Mouse (Mus musculus) embryo, embryonic 11 days (tissue): ENCODE measurements around the gene Gpr180.
"Not testable (repeated sequence)": the region's sequence is repeated elsewhere in the genome, so short reads cannot be mapped to it uniquely, and the experiment has no call there.

Experiments used
- DNase-seq: peaks from one replicate; pipeline ENCODE4 v3.0.0-alpha.2; 2015

Gpr180 gene

GRCm38 (mm10) chr14:118156056-118156455, 19.1 kb downstream of the Gpr180 start:
- not testable (repeated sequence) for DNase-seq

- DNase-seq = no peak
These were observed 19.8 kb downstream of the Gpr180 start for GRCm38 (mm10) chr14:118156740-118157139.

GRCm38 (mm10) chr14:118157146-118157545, 20.2 kb downstream of the Gpr180 start:
- peak; percentile 51 for DNase-seq

- DNase-seq = no peak
These were observed 24.8 kb downstream of the Gpr180 start for GRCm38 (mm10) chr14:118161751-118162150.

GRCm38 (mm10) chr14:118162640-118163039, 25.7 kb downstream of the Gpr180 start:
- no peak for DNase-seq

- no peak for DNase-seq
These were observed 31.8 kb downstream of the Gpr180 start for GRCm38 (mm10) chr14:118168776-118169175.

- peak; percentile 46 for DNase-seq
These were observed 36.7 kb downstream of the Gpr180 start for GRCm38 (mm10) chr14:118173590-118174203.

- no peak for DNase-seq
These were observed 38.2 kb downstream of the Gpr180 start for GRCm38 (mm10) chr14:118175071-118175693.

- DNase-seq = no peak
These were observed 38.7 kb downstream of the Gpr180 start for GRCm38 (mm10) chr14:118175694-118176085.

GRCm38 (mm10) chr14:118179251-118179650, 42.3 kb downstream of the Gpr180 start:
- no peak for DNase-seq

GRCm38 (mm10) chr14:118179701-118180100, 42.7 kb downstream of the Gpr180 start:
- no peak for DNase-seq

GRCm38 (mm10) chr14:118180117-118180557, 43.2 kb downstream of the Gpr180 start:
- DNase-seq = peak; percentile 89

- peak; percentile 68 for DNase-seq
These were observed 43.8 kb downstream of the Gpr180 start for GRCm38 (mm10) chr14:118180711-118181177.

GRCm38 (mm10) chr14:118191442-118191841, 54.5 kb downstream of the Gpr180 start:
- DNase-seq = no peak

GRCm38 (mm10) chr14:118193001-118193628, 56.2 kb downstream of the Gpr180 start:
- peak; percentile 16 for DNase-seq

GRCm38 (mm10) chr14:118193663-118194062, 56.7 kb downstream of the Gpr180 start:
- peak; percentile 48 for DNase-seq

GRCm38 (mm10) chr14:118194219-118194914, 57.4 kb downstream of the Gpr180 start:
- no peak for DNase-seq

GRCm38 (mm10) chr14:118197063-118197462, 60.1 kb downstream of the Gpr180 start:
- DNase-seq = no peak

- no peak for DNase-seq
These were observed 63.8 kb downstream of the Gpr180 start for GRCm38 (mm10) chr14:118200731-118201130.

- no peak for DNase-seq
These were observed 65.0 kb downstream of the Gpr180 start for GRCm38 (mm10) chr14:118202006-118202405.

GRCm38 (mm10) chr14:118203031-118203430, 66.1 kb downstream of the Gpr180 start:
- no peak for DNase-seq

- no peak for DNase-seq
These were observed 70.4 kb downstream of the Gpr180 start for GRCm38 (mm10) chr14:118207347-118207746.

- DNase-seq = peak; percentile 88
These were observed 72.7 kb downstream of the Gpr180 start for GRCm38 (mm10) chr14:118209642-118210041.
